Mouse (Mus musculus) left cerebral cortex, adult 11 months (tissue): ENCODE measurements at regions not wholly inside any gene's neighbourhood (a gene's known extent, or its start where the extent isn't known, plus 50 kb on each side); places are given as distances from the start of the nearest gene placed in this dataset.

Experiments
- DNase-seq: peaks from one replicate; pipeline ENCODE4 v3.0.0; 2022; ENCODE audit warnings: low spot score

GRCm38 (mm10) chr2:21129621-21130020 is 75.5 kb downstream of the Enkur start:
- DNase-seq = no peak

GRCm38 (mm10) chr2:21126531-21126930 is 78.6 kb downstream of the Enkur start:
- DNase-seq = no peak

GRCm38 (mm10) chr2:21122421-21122820 is 82.7 kb downstream of the Enkur start:
- DNase-seq = no peak

GRCm38 (mm10) chr2:21121663-21122062 is 83.5 kb downstream of the Enkur start:
- no peak for DNase-seq

GRCm38 (mm10) chr2:21116817-21117216 is 88.3 kb downstream of the Enkur start:
- DNase-seq = no peak

- DNase-seq = no peak
Measured at GRCm38 (mm10) chr2:21111527-21111926, 93.6 kb downstream of the Enkur start.

- DNase-seq = no peak
Measured at GRCm38 (mm10) chr2:21100248-21100808, 104.8 kb downstream of the Enkur start.

- DNase-seq = peak; percentile 23
Measured at GRCm38 (mm10) chr2:21091058-21091971, 113.8 kb downstream of the Enkur start.

GRCm38 (mm10) chr2:21085517-21085916 is 116.8 kb upstream of the Arhgap21 start:
- no peak for DNase-seq

- no peak for DNase-seq
Measured at GRCm38 (mm10) chr2:21067292-21067850, 98.7 kb upstream of the Arhgap21 start.

GRCm38 (mm10) chr2:21060347-21060650 is 91.6 kb upstream of the Arhgap21 start:
- DNase-seq = no peak

- no peak for DNase-seq
Measured at GRCm38 (mm10) chr2:21059618-21060346, 91.1 kb upstream of the Arhgap21 start.

GRCm38 (mm10) chr2:21058940-21059339 is 90.3 kb upstream of the Arhgap21 start:
- no peak for DNase-seq

- DNase-seq = no peak
Measured at GRCm38 (mm10) chr2:21056450-21057210, 87.9 kb upstream of the Arhgap21 start.

GRCm38 (mm10) chr2:21055416-21055815 is 86.7 kb upstream of the Arhgap21 start:
- no peak for DNase-seq

- no peak for DNase-seq
Measured at GRCm38 (mm10) chr2:21054325-21055082, 85.8 kb upstream of the Arhgap21 start.

GRCm38 (mm10) chr2:21053596-21053995 is 84.9 kb upstream of the Arhgap21 start:
- no peak for DNase-seq

GRCm38 (mm10) chr2:21048996-21049395 is 80.3 kb upstream of the Arhgap21 start:
- DNase-seq = no peak

- DNase-seq = no peak
Measured at GRCm38 (mm10) chr2:21048226-21048625, 79.5 kb upstream of the Arhgap21 start.

GRCm38 (mm10) chr2:21046503-21047116 is 77.9 kb upstream of the Arhgap21 start:
- no peak for DNase-seq

GRCm38 (mm10) chr2:21044781-21045180 is 76.1 kb upstream of the Arhgap21 start:
- no peak for DNase-seq
